Mouse (Mus musculus): Measurements from ENCODE around the gene Bcl2. TPM values are rescaled to one million over a fixed set of nuclear protein-coding genes. Genes with fewer than 3 reads are reported as not detected.

Bcl2 gene
- total and polyA plus RNA-seq, 3 experiments, result 1.2 to 4.9 (median 2.9) TPM

DNA sequence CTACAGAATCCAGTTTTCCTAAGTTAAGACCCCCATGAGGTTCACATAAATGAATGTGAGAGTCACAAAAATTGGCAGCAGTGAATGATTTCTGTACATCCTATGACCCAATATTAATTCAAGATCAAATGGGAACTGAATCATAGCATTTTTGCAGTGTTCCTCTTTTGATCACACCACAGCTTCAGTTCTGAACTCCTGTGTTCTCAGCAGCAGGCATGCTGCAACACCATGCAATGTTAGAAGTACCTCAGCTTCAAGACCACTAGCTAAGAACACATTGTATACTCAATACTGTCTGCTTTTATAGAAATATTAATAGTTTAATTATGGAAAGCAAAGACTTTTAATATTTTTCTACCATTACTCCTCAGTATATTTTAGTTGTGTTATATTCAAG lies 85.8 kb downstream of the Bcl2 start:
- no peaks in the 10 kb centered on the region for H3K4me1 ChIP-seq (ENCODE audit: insufficient read depth, low read depth, low read length)
- H3K4me3 ChIP-seq (ENCODE audit: low read depth, low read length), result no peak overlapping the region
- TF ChIP-seq POLR2AphosphoS5 (IDR thresholded peaks at IDR 0.05; ENCODE audit: insufficient replicate concordance, low read depth, low read length), result no peak
- TF ChIP-seq GATA1 (IDR thresholded peaks at IDR 0.05; ENCODE audit: borderline replicate concordance, low read length), result no peak
- TF ChIP-seq TAL1 (conservative IDR thresholded peaks at IDR 0.05; ENCODE audit: low read depth, low read length), result no peak
- no peak for TF ChIP-seq GATA2 (IDR thresholded peaks at IDR 0.05; ENCODE audit: borderline replicate concordance, low read depth, low read length)
- TF ChIP-seq CTCF (IDR thresholded peaks at IDR 0.05; ENCODE audit: low read depth, low read length), result no peak
- no peaks in the 10 kb centered on the region for H3K9me3 ChIP-seq (replicated peaks)
- ATAC-seq (ENCODE audit: extremely low read depth, insufficient number of reproducible peaks, low FRiP score, poor library complexity, severe bottlenecking), result no peak
- no peak for DNase-seq (ENCODE audit: low spot score)
- no peaks in the 10 kb centered on the region for H3K36me3 ChIP-seq (replicated peaks)
- peaks cover 20% of the 10 kb centered on the region for H3K27me3 ChIP-seq (ENCODE audit: insufficient read depth, low read length)

DNA sequence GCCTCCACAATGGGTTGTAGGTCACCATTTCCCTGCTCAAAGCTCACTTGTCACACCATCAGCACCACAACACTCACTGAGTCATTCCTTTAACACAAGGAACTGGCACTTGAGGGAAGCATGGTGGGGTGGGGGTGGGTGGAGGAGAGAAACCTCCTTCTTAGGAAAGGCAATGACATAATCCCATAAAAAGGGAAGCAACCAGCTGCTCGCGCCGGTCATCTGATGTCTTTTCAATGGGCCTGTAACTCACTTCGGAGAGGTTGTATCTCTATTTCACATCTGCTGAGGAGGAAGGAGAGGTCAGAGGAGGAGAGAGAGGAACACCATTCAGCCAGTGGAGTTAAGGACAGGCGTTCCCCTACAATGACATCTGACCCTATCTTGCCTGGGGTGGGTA lies 86.8 kb downstream of the Bcl2 start:
- Histone ChIP-seq H3K9me3 (replicated peaks) (no peaks in the 10 kb centered on the region), H3K36me3 (replicated peaks) (no peaks in the 10 kb centered on the region), H3K27me3 (ENCODE audit: insufficient read depth, low read length) (peaks cover 23% of the 10 kb centered on the region), H3K4me1 (ENCODE audit: insufficient read depth, low read depth, low read length) (no peaks in the 10 kb centered on the region), H3K4me3 (ENCODE audit: low read depth, low read length) (no peak overlapping the region)
- ATAC-seq (ENCODE audit: extremely low read depth, insufficient number of reproducible peaks, low FRiP score, poor library complexity, severe bottlenecking) (peak; percentile 42), DNase-seq (ENCODE audit: low spot score) (no peak)
- no peak for TF ChIP-seq GATA2 (IDR thresholded peaks at IDR 0.05; ENCODE audit: borderline replicate concordance, low read depth, low read length)
- TF ChIP-seq TAL1 (conservative IDR thresholded peaks at IDR 0.05; ENCODE audit: low read depth, low read length), result no peak
- no peak for TF ChIP-seq CTCF (IDR thresholded peaks at IDR 0.05; ENCODE audit: low read depth, low read length)
- TF ChIP-seq POLR2AphosphoS5 (IDR thresholded peaks at IDR 0.05; ENCODE audit: insufficient replicate concordance, low read depth, low read length), result no peak
- TF ChIP-seq GATA1 (IDR thresholded peaks at IDR 0.05; ENCODE audit: borderline replicate concordance, low read length), result no peak

DNA sequence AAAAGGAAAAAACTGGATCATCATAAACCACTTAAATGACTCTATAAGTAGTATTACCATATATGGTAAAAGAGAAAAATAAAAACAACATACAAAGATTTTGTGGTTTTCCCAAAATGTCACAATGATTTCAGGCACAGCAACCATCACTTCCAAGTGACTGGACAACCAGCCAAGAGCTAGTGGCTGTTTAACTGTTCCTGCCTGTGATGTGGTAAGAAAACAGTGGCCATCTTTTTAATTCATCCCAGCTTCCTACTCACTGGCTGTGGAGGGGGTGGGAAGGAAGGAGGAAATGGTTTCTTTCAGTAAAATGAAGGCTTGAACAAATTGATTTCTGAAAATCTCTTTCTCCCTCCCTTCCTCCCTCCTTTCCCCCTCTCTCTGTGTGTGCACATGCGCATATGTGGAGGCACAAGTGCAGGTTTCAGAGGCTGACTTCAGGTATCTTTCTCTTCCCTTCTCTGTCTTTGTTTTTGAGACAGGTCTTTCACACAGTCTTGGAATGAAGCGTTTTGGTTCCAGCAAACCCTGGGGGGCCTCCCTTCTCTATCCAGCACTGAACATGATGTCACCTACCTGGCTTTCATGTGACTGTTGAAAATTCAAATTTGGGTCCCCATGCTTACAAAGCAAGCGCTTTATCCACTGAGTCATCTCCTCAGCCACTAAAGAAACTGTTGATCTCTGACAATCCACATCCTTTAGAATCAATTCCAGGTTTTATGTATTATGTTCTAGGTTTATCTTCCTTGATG lies 93.7 kb downstream of the Bcl2 start:
- Histone ChIP-seq H3K4me1 (ENCODE audit: insufficient read depth, low read depth, low read length) (no peaks in the 10 kb centered on the region), H3K9me3 (replicated peaks) (no peaks in the 10 kb centered on the region), H3K27me3 (ENCODE audit: insufficient read depth, low read length) (peaks cover 7% of the 10 kb centered on the region; the same call in 1 of the 2 replicates), H3K36me3 (replicated peaks) (no peaks in the 10 kb centered on the region), H3K4me3 (ENCODE audit: low read depth, low read length) (no peak overlapping the region)
- ATAC-seq (ENCODE audit: extremely low read depth, insufficient number of reproducible peaks, low FRiP score, poor library complexity, severe bottlenecking) (no peak), DNase-seq (ENCODE audit: low spot score) (no peak)
- TF ChIP-seq GATA1 (IDR thresholded peaks at IDR 0.05; ENCODE audit: borderline replicate concordance, low read length), result no peak
- no peak for TF ChIP-seq POLR2AphosphoS5 (IDR thresholded peaks at IDR 0.05; ENCODE audit: insufficient replicate concordance, low read depth, low read length)
- TF ChIP-seq TAL1 (conservative IDR thresholded peaks at IDR 0.05; ENCODE audit: low read depth, low read length), result no peak
- TF ChIP-seq GATA2 (IDR thresholded peaks at IDR 0.05; ENCODE audit: borderline replicate concordance, low read depth, low read length), result no peak
- no peak for TF ChIP-seq CTCF (IDR thresholded peaks at IDR 0.05; ENCODE audit: low read depth, low read length)

DNA sequence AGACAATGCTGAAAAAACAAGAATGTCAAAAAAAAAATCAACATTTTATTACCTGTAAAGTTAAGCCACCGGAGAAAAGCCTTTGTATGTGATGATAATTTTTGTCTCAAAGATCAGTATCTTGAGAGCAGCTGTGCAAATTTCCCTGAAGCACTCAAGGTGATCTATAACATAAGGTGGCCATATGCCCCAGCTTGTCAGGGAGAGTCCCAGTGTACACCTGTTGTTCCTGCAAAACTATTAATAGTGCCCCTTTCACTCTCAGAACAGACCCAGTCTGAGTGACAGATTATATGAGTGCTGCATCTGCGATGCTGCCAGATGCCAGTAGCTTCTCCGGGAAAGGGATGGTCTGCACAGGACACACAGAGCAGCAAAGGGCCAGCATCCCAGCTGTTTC lies 95.3 kb downstream of the Bcl2 start:
- Histone ChIP-seq H3K27me3 (ENCODE audit: insufficient read depth, low read length) (peaks cover 7% of the 10 kb centered on the region; the same call in 1 of the 2 replicates), H3K9me3 (replicated peaks) (no peaks in the 10 kb centered on the region), H3K36me3 (replicated peaks) (no peaks in the 10 kb centered on the region), H3K4me1 (ENCODE audit: insufficient read depth, low read depth, low read length) (no peaks in the 10 kb centered on the region), H3K4me3 (ENCODE audit: low read depth, low read length) (no peak overlapping the region)
- DNase-seq (ENCODE audit: low spot score), result no peak
- TF ChIP-seq CTCF (IDR thresholded peaks at IDR 0.05; ENCODE audit: low read depth, low read length) (no peak), GATA2 (IDR thresholded peaks at IDR 0.05; ENCODE audit: borderline replicate concordance, low read depth, low read length) (no peak), TAL1 (conservative IDR thresholded peaks at IDR 0.05; ENCODE audit: low read depth, low read length) (no peak), POLR2AphosphoS5 (IDR thresholded peaks at IDR 0.05; ENCODE audit: insufficient replicate concordance, low read depth, low read length) (no peak), GATA1 (IDR thresholded peaks at IDR 0.05; ENCODE audit: borderline replicate concordance, low read length) (no peak)
- ATAC-seq (ENCODE audit: extremely low read depth, insufficient number of reproducible peaks, low FRiP score, poor library complexity, severe bottlenecking), result no peak

DNA sequence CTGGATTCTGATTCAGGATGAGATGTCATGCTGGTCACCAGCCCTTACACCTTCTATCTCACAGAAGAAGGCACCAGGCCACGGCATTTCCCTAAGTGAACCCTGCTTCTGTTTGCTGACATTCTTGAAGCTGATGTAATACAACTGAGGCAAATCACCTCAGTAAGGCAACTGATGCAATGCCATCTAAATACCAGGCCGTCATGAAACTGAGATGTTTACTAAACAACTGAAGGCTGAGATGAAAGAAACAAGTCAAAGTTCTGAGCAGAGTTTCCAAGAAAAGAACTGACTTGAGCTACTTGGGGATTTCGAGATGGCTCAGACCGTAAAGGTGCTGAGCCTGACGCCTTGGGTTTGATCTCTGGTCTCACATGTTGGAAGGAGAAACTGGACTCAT lies 97.1 kb downstream of the Bcl2 start:
- no peak for DNase-seq (ENCODE audit: low spot score)
- TF ChIP-seq GATA1 (IDR thresholded peaks at IDR 0.05; ENCODE audit: borderline replicate concordance, low read length), result no peak
- Histone ChIP-seq H3K27me3 (ENCODE audit: insufficient read depth, low read length) (peaks cover 3% of the 10 kb centered on the region; the same call in 1 of the 2 replicates), H3K9me3 (replicated peaks) (no peaks in the 10 kb centered on the region), H3K4me3 (ENCODE audit: low read depth, low read length) (no peak overlapping the region), H3K36me3 (replicated peaks) (no peaks in the 10 kb centered on the region), H3K4me1 (ENCODE audit: insufficient read depth, low read depth, low read length) (peaks cover 7% of the 10 kb centered on the region)
- ATAC-seq (ENCODE audit: extremely low read depth, insufficient number of reproducible peaks, low FRiP score, poor library complexity, severe bottlenecking), result no peak

DNA sequence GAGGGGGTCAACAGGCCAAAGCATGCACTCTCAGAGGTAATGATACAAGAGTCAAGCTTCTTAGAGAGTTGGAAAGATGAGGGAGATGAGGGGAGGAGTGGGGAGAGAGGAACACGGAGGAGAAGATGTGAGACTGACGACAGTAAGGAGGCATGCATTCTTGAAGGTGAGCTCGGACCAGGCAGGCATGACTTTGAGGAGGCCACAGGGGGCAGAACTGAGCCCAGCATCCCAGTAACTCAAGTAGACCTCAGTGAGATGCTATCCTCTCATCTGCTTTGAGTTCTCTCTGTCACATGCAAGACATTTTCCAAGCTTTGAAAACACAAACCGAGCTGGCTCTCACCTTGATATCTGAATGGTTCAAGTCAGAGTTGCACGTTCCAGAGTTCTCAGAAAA lies 100.7 kb downstream of the Bcl2 start:
- Histone ChIP-seq H3K4me3 (ENCODE audit: low read depth, low read length) (no peak overlapping the region), H3K9me3 (replicated peaks) (no peaks in the 10 kb centered on the region), H3K36me3 (replicated peaks) (no peaks in the 10 kb centered on the region), H3K4me1 (ENCODE audit: insufficient read depth, low read depth, low read length) (peaks cover 7% of the 10 kb centered on the region), H3K27me3 (ENCODE audit: insufficient read depth, low read length) (no peaks in the 10 kb centered on the region)
- no peak for TF ChIP-seq TAL1 (conservative IDR thresholded peaks at IDR 0.05; ENCODE audit: low read depth, low read length)
- no peak for TF ChIP-seq GATA1 (IDR thresholded peaks at IDR 0.05; ENCODE audit: borderline replicate concordance, low read length)
- no peak for TF ChIP-seq CTCF (IDR thresholded peaks at IDR 0.05; ENCODE audit: low read depth, low read length)
- no peak for TF ChIP-seq GATA2 (IDR thresholded peaks at IDR 0.05; ENCODE audit: borderline replicate concordance, low read depth, low read length)
- no peak for TF ChIP-seq POLR2AphosphoS5 (IDR thresholded peaks at IDR 0.05; ENCODE audit: insufficient replicate concordance, low read depth, low read length)
- no peak for DNase-seq (ENCODE audit: low spot score)
- ATAC-seq (ENCODE audit: extremely low read depth, insufficient number of reproducible peaks, low FRiP score, poor library complexity, severe bottlenecking), result no peak

Data from G1E (cell line).